Mouse (Mus musculus): Measurements from ENCODE around the gene Nanos1. TPM values are rescaled to one million over a fixed set of nuclear protein-coding genes. Genes with fewer than 3 reads are reported as not detected.

Nanos1 gene
- polyA plus RNA-seq, 1 experiment: 0.52 TPM

DNA sequence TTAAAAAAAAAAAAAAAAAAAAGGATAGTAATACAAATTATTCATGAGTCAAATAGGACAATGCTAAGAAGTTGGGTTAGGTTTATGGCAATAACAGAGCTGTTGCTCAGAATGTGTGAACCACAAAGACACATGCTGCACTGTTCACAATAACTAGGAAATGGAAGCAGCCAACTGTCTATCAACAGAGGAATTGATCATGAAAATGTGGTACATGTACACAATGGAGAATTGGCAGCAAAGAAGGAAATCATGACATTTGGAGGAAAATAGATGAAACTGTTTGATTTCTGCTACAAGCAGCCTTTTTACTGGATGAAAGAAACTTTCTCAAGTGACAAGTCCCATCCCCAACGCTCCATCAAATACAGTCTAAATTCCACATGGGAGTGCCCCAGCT lies 23.8 kb upstream of the Nanos1 start:
- Histone ChIP-seq H3K27me3 (ENCODE audit: control insufficient read depth, insufficient read depth, low read length) (no peaks in the 10 kb centered on the region), H3K4me3 (ENCODE audit: control insufficient read depth, low read depth, low read length) (no peak overlapping the region), H3K36me3 (ENCODE audit: control insufficient read depth, insufficient read depth, low read length) (no peaks in the 10 kb centered on the region), H3K4me1 (ENCODE audit: control insufficient read depth, insufficient read depth, low read length) (no peaks in the 10 kb centered on the region), H3K27ac (ENCODE audit: control insufficient read depth, insufficient read depth, low read depth, low read length) (no peak overlapping the region)
- TF ChIP-seq CTCF (IDR thresholded peaks at IDR 0.05; ENCODE audit: control insufficient read depth, insufficient read depth, insufficient replicate concordance, low read depth, low read length): no peak
- TF ChIP-seq POLR2A (IDR thresholded peaks at IDR 0.05; ENCODE audit: control insufficient read depth, low read depth, low read length): no peak

DNA sequence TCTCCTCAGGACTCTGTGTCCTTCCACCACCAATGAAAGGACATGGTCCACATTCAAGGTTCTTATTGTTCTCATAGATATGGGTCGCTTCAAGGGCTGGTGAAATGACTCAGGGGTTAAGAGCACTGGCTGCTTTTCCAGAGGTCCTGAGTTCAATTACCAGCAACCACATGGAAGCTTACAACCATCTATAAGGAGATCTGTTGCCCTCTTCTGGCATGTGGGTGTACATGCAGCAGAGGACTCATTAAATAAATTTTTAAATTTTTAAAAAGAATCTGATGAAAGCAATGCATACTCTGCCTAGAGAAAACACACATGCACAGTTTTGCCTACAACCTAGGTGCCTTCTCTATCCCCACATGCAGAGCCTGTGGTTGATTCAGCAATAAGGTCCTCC lies 15.2 kb upstream of the Nanos1 start:
- no peaks in the 10 kb centered on the region for H3K27me3 ChIP-seq (ENCODE audit: control insufficient read depth, insufficient read depth, low read length)
- H3K4me1 ChIP-seq (ENCODE audit: control insufficient read depth, insufficient read depth, low read length): no peaks in the 10 kb centered on the region

DNA sequence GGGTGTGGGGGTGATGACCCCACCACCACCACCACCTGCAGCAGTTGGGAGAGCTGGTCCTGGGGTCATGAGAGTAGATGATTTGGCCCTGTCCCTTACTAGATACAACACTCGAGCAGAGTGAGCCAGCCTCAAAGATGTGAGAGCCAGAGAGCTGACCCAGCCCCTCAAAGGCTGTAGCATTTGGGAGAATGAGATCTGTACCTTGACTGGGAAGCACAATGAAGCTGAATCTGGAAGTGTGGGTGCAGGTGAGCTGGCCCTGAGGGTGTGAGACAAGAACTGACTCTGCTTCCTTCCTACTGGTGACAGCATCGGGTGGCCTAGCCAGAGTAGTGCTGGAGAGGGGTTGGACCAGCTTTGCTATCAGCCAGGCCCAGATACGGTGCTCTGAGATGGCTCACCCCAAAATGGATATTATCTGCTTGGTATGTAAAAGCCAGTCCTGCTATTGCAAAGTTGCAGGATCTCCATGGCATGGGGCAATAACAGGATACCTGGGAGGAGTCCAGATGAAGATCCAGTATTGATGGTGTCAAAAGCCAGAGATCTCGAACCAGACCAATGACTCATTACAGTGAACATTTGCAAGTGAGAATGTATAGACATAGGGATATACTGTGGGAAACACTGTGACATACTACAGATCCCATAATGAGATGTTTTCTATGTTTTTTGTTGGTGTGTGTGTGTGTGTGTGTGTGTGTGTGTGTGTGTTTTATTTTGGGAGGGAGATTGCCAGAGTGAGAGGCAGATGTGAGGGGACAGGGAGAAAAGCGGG lies 11.8 kb upstream of the Nanos1 start:
- no peak for TF ChIP-seq POLR2A (IDR thresholded peaks at IDR 0.05; ENCODE audit: control insufficient read depth, low read depth, low read length)
- no peak for TF ChIP-seq CTCF (IDR thresholded peaks at IDR 0.05; ENCODE audit: control insufficient read depth, insufficient read depth, insufficient replicate concordance, low read depth, low read length)
- H3K27ac ChIP-seq (ENCODE audit: control insufficient read depth, insufficient read depth, low read depth, low read length): no peak overlapping the region
- no peaks in the 10 kb centered on the region for H3K36me3 ChIP-seq (ENCODE audit: control insufficient read depth, insufficient read depth, low read length)
- H3K27me3 ChIP-seq (ENCODE audit: control insufficient read depth, insufficient read depth, low read length): no peaks in the 10 kb centered on the region
- H3K4me1 ChIP-seq (ENCODE audit: control insufficient read depth, insufficient read depth, low read length): no peaks in the 10 kb centered on the region
- no peak overlapping the region for H3K4me3 ChIP-seq (ENCODE audit: control insufficient read depth, low read depth, low read length)

More for the DNA sequence above, 15.2 kb upstream of the Nanos1 start:
- TF ChIP-seq CTCF (IDR thresholded peaks at IDR 0.05; ENCODE audit: control insufficient read depth, insufficient read depth, insufficient replicate concordance, low read depth, low read length): no peak
- TF ChIP-seq POLR2A (IDR thresholded peaks at IDR 0.05; ENCODE audit: control insufficient read depth, low read depth, low read length): no peak
- no peak overlapping the region for H3K27ac ChIP-seq (ENCODE audit: control insufficient read depth, insufficient read depth, low read depth, low read length)
- no peaks in the 10 kb centered on the region for H3K36me3 ChIP-seq (ENCODE audit: control insufficient read depth, insufficient read depth, low read length)
- H3K4me3 ChIP-seq (ENCODE audit: control insufficient read depth, low read depth, low read length): no peak overlapping the region

DNA sequence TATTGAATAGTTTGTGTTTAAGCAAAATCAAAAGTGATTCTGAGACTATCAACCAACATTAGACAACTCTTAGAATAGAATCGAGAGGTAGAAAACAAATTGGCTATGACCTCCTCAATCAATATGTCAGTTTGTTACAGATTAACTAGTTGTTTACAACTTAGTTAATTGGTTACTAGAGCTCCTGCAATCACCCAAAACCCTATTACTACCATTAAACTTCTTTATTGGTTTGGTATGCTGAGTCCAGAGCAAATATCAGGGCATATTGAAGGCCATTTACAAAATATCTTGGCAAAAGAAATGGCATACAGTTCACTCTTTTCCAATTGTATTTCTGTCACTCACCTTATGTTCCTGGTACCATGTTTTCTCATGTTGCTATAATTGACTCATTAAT lies 8.0 kb upstream of the Nanos1 start:
- H3K36me3 ChIP-seq (ENCODE audit: control insufficient read depth, insufficient read depth, low read length): no peaks in the 10 kb centered on the region

DNA sequence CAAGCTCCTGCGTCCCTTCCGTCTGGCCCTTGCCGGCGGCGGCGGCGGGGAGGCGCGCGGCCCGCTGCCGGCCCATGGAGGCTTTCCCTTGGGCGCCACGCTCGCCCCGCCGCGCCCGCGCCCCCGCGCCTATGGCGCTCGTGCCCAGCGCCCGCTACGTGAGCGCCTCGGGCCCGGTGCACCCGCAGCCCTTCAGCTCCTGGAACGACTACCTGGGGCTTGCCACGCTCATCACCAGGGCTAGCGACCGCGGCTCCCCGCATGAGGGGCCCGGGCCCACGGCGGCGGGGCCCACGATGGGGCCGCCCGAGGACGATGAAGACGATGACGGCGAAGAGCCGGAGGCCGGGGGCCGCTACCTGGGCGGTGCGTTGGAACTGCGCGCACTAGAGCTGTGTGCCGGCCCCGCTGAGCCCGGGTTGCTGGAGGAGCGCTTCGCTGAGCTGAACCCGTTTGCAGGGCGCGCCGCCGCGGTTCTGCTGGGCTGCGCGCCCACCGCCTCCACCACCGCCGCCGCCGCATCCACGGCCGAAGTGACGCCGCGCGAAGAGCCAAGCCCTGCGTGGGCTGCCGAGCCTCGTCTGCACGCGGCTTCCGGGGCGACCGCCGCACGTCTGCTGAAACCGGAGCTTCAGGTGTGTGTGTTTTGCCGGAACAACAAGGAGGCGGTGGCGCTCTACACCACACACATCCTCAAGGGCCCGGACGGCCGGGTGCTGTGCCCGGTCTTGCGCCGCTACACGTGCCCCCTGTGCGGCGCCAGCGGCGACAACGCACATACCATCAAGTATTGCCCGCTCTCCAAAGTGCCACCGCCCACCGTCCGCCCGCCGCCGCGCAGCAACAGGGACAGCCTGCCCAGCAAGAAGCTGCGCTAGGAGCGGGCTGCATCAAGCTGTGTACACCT lies 658 bp downstream of the Nanos1 start:
- no peak for TF ChIP-seq CTCF (IDR thresholded peaks at IDR 0.05; ENCODE audit: control insufficient read depth, insufficient read depth, insufficient replicate concordance, low read depth, low read length)
- TF ChIP-seq POLR2A (IDR thresholded peaks at IDR 0.05; ENCODE audit: control insufficient read depth, low read depth, low read length): no peak
- Histone ChIP-seq H3K4me3 (ENCODE audit: control insufficient read depth, low read depth, low read length) (peak overlapping the region; percentile 87), H3K27ac (ENCODE audit: control insufficient read depth, insufficient read depth, low read depth, low read length) (peak overlapping the region; percentile 33), H3K27me3 (ENCODE audit: control insufficient read depth, insufficient read depth, low read length) (no peaks in the 10 kb centered on the region), H3K4me1 (ENCODE audit: control insufficient read depth, insufficient read depth, low read length) (peaks cover 6% of the 10 kb centered on the region; the same call in 1 of the 2 replicates), H3K36me3 (ENCODE audit: control insufficient read depth, insufficient read depth, low read length) (no peaks in the 10 kb centered on the region; the same call in 1 of the 2 replicates)

More for the DNA sequence above, 8.0 kb upstream of the Nanos1 start:
- Histone ChIP-seq H3K4me3 (ENCODE audit: control insufficient read depth, low read depth, low read length) (no peak overlapping the region), H3K27me3 (ENCODE audit: control insufficient read depth, insufficient read depth, low read length) (no peaks in the 10 kb centered on the region), H3K4me1 (ENCODE audit: control insufficient read depth, insufficient read depth, low read length) (no peaks in the 10 kb centered on the region; the same call in 1 of the 2 replicates), H3K27ac (ENCODE audit: control insufficient read depth, insufficient read depth, low read depth, low read length) (no peak overlapping the region)
- no peak for TF ChIP-seq POLR2A (IDR thresholded peaks at IDR 0.05; ENCODE audit: control insufficient read depth, low read depth, low read length)
- TF ChIP-seq CTCF (IDR thresholded peaks at IDR 0.05; ENCODE audit: control insufficient read depth, insufficient read depth, insufficient replicate concordance, low read depth, low read length): no peak

DNA sequence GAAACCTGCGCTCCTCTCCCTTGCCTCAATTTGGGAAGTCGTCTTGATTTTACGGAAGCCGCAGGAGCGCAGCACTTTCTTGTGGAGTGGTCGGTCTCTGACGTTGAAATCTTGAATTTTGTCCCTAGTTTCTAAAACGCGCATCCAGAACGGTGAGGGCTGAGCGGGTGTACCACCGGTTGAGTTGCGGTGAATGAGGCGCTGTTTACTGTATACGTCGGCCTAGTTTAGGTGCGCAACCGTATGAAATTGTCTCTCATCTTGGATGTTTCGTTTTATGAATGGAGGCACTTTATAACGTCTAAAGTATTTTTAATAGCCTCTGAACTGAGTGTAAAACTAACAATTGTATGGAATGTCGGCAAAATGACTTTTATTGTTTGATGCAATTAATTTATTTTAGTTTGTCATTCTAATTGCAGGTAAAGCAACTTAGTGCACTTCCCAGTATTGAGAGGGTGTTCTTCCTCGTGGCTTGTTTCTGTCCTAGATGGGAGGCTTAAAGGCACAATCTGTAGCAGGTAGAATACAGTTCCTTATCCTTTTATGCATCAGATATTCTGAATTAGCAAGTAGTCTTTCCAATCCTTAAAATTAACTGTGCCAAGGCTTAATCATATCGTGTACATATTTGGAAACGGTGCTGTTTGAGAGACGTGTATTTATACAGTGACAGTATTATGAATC lies 1.5 kb downstream of the Nanos1 start:
- H3K36me3 ChIP-seq (ENCODE audit: control insufficient read depth, insufficient read depth, low read length): no peaks in the 10 kb centered on the region; the same call in 1 of the 2 replicates
- no peaks in the 10 kb centered on the region for H3K27me3 ChIP-seq (ENCODE audit: control insufficient read depth, insufficient read depth, low read length)
- peaks cover 6% of the 10 kb centered on the region; the same call in 1 of the 2 replicates for H3K4me1 ChIP-seq (ENCODE audit: control insufficient read depth, insufficient read depth, low read length)
- H3K4me3 ChIP-seq (ENCODE audit: control insufficient read depth, low read depth, low read length): peak overlapping the region; percentile 87
- TF ChIP-seq CTCF (IDR thresholded peaks at IDR 0.05; ENCODE audit: control insufficient read depth, insufficient read depth, insufficient replicate concordance, low read depth, low read length) (no peak), POLR2A (IDR thresholded peaks at IDR 0.05; ENCODE audit: control insufficient read depth, low read depth, low read length) (no peak)
- no peak overlapping the region for H3K27ac ChIP-seq (ENCODE audit: control insufficient read depth, insufficient read depth, low read depth, low read length)
